Mouse (Mus musculus) CH12.LX (cell line): ENCODE results near the gene Gm13285. TPM values are rescaled to one million over a fixed set of nuclear protein-coding genes. Genes with fewer than 3 reads are reported as not detected.
"Not testable (repeated sequence)": the region's sequence is repeated elsewhere in the genome, so short reads cannot be mapped to it uniquely, and the experiment has no call there.

Experiments used
- DNase-seq: peaks from one replicate; pipeline ENCODE4 v3.0.0-alpha.2; 2013; ENCODE audit errors: extremely low read depth
- H3K27ac ChIP-seq: 2 replicates; pipeline ENCODE4 v1.5.1; 2012; ENCODE audit warnings: low read depth, mild to moderate bottlenecking, control low read depth, moderate library complexity; ENCODE audit not compliant: insufficient read depth
- H3K27me3 ChIP-seq: replicated peaks from 2 replicates; pipeline ENCODE3; 2012; ENCODE audit warnings: inconsistent platforms
- H3K36me3 ChIP-seq, 2 experiments: replicated peaks in 1 of 2; 2 replicates each; pipeline versions ENCODE3 to v1.6.1; 2012; ENCODE audit warnings: inconsistent platforms in 1 of 2, low read length in 1 of 2, mild to moderate bottlenecking in 1 of 2, mixed read lengths in 1 of 2, moderate library complexity in 1 of 2; ENCODE audit not compliant: control insufficient read depth in 1 of 2, insufficient read depth in 1 of 2
- H3K4me1 ChIP-seq, 2 experiments: 2 replicates each; pipeline ENCODE4 v1.6.1; 2012; ENCODE audit warnings: inconsistent platforms in 1 of 2, moderate library complexity in 1 of 2; ENCODE audit not compliant: insufficient read depth in 2 of 2, control insufficient read depth in 1 of 2
- H3K4me2 ChIP-seq: 2 replicates; pipeline ENCODE4 v1.6.1; 2012; ENCODE audit warnings: low read depth, mild to moderate bottlenecking, control low read depth; ENCODE audit not compliant: poor library complexity, insufficient read depth, severe bottlenecking
- H3K4me3 ChIP-seq, 3 experiments: fragments of 150-350 bp in 1 of 3; sonication (generic) in 1 of 3; replicated peaks in 1 of 3; 2 replicates each; pipeline versions ENCODE3 to v1.5.1; 2011 to 2012; ENCODE audit warnings: low read depth in 2 of 3, low read length in 2 of 3, mild to moderate bottlenecking in 2 of 3, moderate library complexity in 2 of 3, control low read depth in 1 of 3, improper control_type of control experiment in 1 of 3, inconsistent platforms in 1 of 3, mixed read lengths in 1 of 3; ENCODE audit not compliant: poor library complexity in 1 of 3
- H3K79me2 ChIP-seq: replicated peaks from 2 replicates; pipeline ENCODE4 v1.6.1; 2012; ENCODE audit warnings: mild to moderate bottlenecking, moderate library complexity; ENCODE audit not compliant: control insufficient read depth, poor library complexity, insufficient read depth, severe bottlenecking; ENCODE audit errors: extremely low read depth
- H3K9ac ChIP-seq: 2 replicates; pipeline ENCODE4 v1.6.1; 2012; ENCODE audit warnings: low read depth, mild to moderate bottlenecking, control low read depth, moderate library complexity; ENCODE audit not compliant: insufficient read depth
- H3K9me3 ChIP-seq: replicated peaks from 2 replicates; pipeline ENCODE3; 2012; ENCODE audit warnings: low read length, inconsistent platforms, mixed read lengths
- CTCF ChIP-seq, 2 experiments: IDR thresholded peaks in 1 of 2; conservative IDR thresholded peaks in 1 of 2; 2 replicates each; pipeline ENCODE4 v1.5.1; 2011 to 2012; ENCODE audit warnings: low read depth in 2 of 2, low read length in 2 of 2, improper control_type of control experiment in 1 of 2, inconsistent platforms in 1 of 2, mild to moderate bottlenecking in 1 of 2, moderate library complexity in 1 of 2
- NRF1 ChIP-seq: IDR thresholded peaks from 2 replicates; pipeline ENCODE4 v1.6.1; 2014; ENCODE audit warnings: low read depth, mild to moderate bottlenecking, inconsistent platforms, low read length, improper control_type of control experiment, moderate library complexity
- dilution Hi-C: fragments of 300-500 bp; cut with MboI; formaldehyde crosslinking; loops from 2 replicates; pipeline ENCODE4 v1.14.3; 2020; ENCODE audit warnings: low sequenced_read_pairs; ENCODE audit not compliant: extremely low pct_unique_long_range_greater_than_20kb, extremely low pct_ligation_motif_present
- in situ Hi-C: fragments of 300-500 bp; cut with MboI; formaldehyde crosslinking; loops from 3 replicates; pipeline ENCODE4 v1.14.3; 2019; ENCODE audit warnings: low sequenced_read_pairs, low pct_ligation_motif_present, low pct_unique_long_range_greater_than_20kb, mixed read lengths
- polyA plus RNA-seq: library from polyadenylated mRNA; unstranded; fragments of >175 nt; gene quantifications from 2 replicates; pipeline ENCODE4 v1.2.1, GENCODE M21; 2012; ENCODE audit warnings: low read depth; ENCODE audit not compliant: insufficient read length
- total RNA-seq, 2 experiments: library from RNA; depleted of rRNA; stranded (reverse); fragments of 300-350 nt in 1 of 2; fragments of >200 nt in 1 of 2; gene quantifications; 2 replicates each; pipeline ENCODE4 v1.2.3; 2012 to 2014

Gm13285 gene
- total and polyA plus RNA-seq, 3 experiments, result not detected

DNA sequence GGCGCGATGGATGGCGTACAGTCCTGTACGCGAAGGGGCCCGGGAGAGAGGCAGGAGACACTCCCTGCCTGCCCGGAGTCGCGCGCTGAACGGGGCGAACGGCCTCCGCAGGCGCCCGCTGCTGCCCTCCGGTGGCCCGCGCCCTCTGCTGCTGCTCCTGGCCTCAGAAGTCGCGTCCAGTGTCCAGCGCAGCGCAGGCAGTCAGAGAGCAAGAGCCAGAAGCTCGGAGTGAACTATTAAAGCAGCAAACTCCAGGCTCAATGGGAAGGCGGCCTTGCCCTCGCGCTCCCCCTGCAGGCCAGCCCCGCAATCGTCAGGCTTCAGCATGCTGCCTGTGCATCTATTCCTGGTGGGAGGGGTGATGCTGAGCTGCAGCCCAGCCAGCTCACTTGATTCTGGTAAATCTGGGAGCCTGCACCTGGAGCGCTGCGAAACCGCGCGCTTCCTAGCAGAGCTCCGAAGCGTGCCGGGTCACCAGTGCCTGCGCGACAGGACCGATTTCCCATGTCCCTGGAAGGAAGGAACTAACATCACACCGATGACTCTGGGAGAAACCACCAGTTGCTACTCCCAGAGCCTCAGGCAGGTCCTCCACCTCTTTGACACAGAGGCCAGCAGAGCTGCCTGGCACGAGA lies 36.0 kb upstream of the Gm13285 start:
- H3K9ac ChIP-seq, in situ Hi-C loops, H3K27me3 ChIP-seq, H3K9me3 ChIP-seq, H3K36me3 ChIP-seq, dilution Hi-C loops: not testable (repeated sequence)
- Histone ChIP-seq H3K4me3 (peak overlapping the region in 1 of 3 experiments; percentile 58), H3K4me2 (0 out of 2 replicates have a peak overlapping the region, but pooled peaks have one; percentile 0)
- TF ChIP-seq NRF1 (peak; percentile 17; the same call in 1 of the 2 replicates), CTCF (conservative IDR thresholded peaks at IDR 0.05 in 1 of 2, IDR thresholded peaks at IDR 0.05 in 1 of 2; ENCODE audit: low read depth in 2 of 2, low read length in 2 of 2) (peak in 1 of 2 experiments; percentile 37; a peak in 2 of 4 replicates)
- TF ChIP-seq, all 38 proteins: peak for 2; not testable (repeated sequence) for 36
- not testable (repeated sequence) for H3K79me2 ChIP-seq, H3K27ac ChIP-seq, H3K4me1 ChIP-seq
- DNase-seq, result peak; percentile 37

DNA sequence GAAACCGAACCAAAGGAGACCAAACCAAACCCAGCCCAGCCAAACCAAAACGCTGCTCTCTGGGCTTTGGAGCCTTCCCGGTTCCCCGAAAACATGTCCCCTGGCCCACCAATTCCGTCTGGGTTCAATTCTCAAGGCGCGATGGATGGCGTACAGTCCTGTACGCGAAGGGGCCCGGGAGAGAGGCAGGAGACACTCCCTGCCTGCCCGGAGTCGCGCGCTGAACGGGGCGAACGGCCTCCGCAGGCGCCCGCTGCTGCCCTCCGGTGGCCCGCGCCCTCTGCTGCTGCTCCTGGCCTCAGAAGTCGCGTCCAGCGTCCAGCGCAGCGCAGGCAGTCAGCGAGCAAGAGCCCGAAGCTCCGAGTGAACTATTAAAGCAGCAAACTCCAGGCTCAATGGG lies 25.9 kb upstream of the Gm13285 start, which contains the start of gene Gm13290:
Gene Gm13290, plus strand, starts transcription at position 301 of the 400 bp plus-strand sequence.
- DNase-seq, H3K27me3 ChIP-seq, dilution Hi-C loops, H3K36me3 ChIP-seq, H3K27ac ChIP-seq, H3K9ac ChIP-seq, H3K9me3 ChIP-seq, H3K4me1 ChIP-seq, in situ Hi-C loops, H3K79me2 ChIP-seq, H3K4me3 ChIP-seq: not testable (repeated sequence)
- 0 out of 2 replicates have a peak within 1 kb of the TSS, but pooled peaks have one; percentile 24 for H3K4me2 ChIP-seq

DNA sequence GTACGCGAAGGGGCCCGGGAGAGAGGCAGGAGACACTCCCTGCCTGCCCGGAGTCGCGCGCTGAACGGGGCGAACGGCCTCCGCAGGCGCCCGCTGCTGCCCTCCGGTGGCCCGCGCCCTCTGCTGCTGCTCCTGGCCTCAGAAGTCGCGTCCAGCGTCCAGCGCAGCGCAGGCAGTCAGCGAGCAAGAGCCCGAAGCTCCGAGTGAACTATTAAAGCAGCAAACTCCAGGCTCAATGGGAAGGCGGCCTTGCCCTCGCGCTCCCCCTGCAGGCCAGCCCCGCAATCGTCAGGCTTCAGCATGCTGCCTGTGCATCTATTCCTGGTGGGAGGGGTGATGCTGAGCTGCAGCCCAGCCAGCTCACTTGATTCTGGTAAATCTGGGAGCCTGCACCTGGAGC lies 22.8 kb upstream of the Gm13285 start, which contains the start of gene Gm13289:
Gene Gm13289, plus strand, starts transcription at position 301 of the 400 bp plus-strand sequence.
- H3K9me3 ChIP-seq, H3K4me3 ChIP-seq, H3K27ac ChIP-seq, H3K79me2 ChIP-seq, H3K36me3 ChIP-seq, H3K4me1 ChIP-seq, H3K27me3 ChIP-seq, in situ Hi-C loops, H3K9ac ChIP-seq, DNase-seq, dilution Hi-C loops, H3K4me2 ChIP-seq: not testable (repeated sequence)

DNA sequence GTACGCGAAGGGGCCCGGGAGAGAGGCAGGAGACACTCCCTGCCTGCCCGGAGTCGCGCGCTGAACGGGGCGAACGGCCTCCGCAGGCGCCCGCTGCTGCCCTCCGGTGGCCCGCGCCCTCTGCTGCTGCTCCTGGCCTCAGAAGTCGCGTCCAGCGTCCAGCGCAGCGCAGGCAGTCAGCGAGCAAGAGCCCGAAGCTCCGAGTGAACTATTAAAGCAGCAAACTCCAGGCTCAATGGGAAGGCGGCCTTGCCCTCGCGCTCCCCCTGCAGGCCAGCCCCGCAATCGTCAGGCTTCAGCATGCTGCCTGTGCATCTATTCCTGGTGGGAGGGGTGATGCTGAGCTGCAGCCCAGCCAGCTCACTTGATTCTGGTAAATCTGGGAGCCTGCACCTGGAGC lies 19.9 kb upstream of the Gm13285 start, which contains the start of gene Gm13272:
Gene Gm13272, plus strand, starts transcription at position 301 of the 400 bp plus-strand sequence.
- H3K27me3 ChIP-seq, in situ Hi-C loops, H3K36me3 ChIP-seq, H3K4me1 ChIP-seq, H3K9ac ChIP-seq, H3K79me2 ChIP-seq, H3K9me3 ChIP-seq, dilution Hi-C loops, H3K27ac ChIP-seq, H3K4me2 ChIP-seq, H3K4me3 ChIP-seq, DNase-seq: not testable (repeated sequence)

DNA sequence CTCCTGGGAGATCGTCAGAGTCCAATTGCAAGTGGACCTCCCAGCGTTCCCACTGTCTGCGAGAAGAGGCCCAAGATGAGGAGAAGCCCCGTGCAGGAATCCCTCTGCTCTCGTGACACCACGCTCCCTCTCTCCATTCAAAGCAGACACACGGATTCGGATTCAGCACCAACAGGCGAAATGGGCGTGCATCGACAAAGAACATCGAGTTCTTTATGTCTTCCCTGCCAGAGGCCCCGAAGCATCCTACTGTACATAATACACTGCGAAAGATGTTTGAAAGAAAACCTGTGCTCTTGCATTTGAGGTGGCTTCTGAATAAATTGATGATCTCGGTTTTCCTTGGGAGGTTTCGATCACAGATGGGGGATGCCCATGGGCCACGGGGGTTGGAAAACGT lies 19.1 kb upstream of the Gm13285 start:
- H3K36me3 ChIP-seq, H3K4me2 ChIP-seq, H3K27me3 ChIP-seq, dilution Hi-C loops, H3K4me3 ChIP-seq, in situ Hi-C loops, H3K79me2 ChIP-seq, H3K27ac ChIP-seq, H3K9ac ChIP-seq, H3K9me3 ChIP-seq, H3K4me1 ChIP-seq, DNase-seq: not testable (repeated sequence)

DNA sequence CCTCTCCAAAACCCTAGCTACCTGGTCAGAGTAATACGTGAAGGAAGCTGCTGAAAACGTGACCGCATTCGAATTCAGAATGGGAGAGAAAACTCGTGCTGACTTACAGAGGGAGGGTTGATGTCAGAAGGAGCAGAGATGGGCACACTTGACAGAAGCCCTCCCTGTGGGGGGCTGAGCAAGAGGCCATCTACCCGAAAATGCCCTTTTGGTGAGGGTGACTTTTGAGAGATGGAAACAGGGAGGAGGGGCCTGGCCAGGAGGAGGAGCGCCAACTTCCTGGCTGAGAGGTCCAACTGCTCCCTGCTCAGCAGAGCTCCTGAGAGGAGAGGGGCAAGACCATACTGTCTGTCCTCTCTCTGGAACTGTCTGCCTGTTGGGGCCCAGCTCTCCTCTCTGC lies 17.6 kb upstream of the Gm13285 start, which contains the start of gene Ifnz:
Gene Ifnz, plus strand, starts transcription at position 301 of the 400 bp plus-strand sequence.
- H3K9me3 ChIP-seq, H3K27ac ChIP-seq, H3K4me1 ChIP-seq, DNase-seq, H3K27me3 ChIP-seq, dilution Hi-C loops, H3K79me2 ChIP-seq, H3K36me3 ChIP-seq, H3K4me2 ChIP-seq, in situ Hi-C loops, H3K9ac ChIP-seq: not testable (repeated sequence)
- H3K4me3 ChIP-seq, result peak within 1 kb of the TSS in 1 of 3 experiments; percentile 60
